Mouse (Mus musculus): ENCODE results near the gene Ssbp2.

DNA sequence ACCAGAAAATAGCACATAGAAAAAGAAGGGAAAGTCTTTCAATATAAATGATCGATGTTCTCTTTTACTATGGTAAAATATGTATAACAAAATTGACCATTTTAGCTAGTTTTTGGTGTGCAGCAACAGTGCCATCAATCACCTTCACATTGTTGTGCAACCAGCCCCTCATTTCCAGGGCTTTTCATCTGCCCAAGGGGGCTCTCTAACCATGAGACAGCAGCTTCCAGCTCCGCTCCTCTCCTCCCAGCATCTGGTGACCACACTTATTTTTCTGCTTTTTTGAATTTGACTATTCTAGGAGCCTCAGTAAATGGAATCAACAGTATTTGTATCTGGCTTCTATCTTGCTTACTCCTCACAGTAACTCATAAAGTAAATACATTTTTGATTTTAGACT lies 11.9 kb downstream of the Ssbp2 start:
- TF ChIP-seq POLR2A (IDR thresholded peaks at IDR 0.05; ENCODE audit: extremely low read depth, insufficient read depth, low read length) (no peak), CTCF (IDR thresholded peaks at IDR 0.05; ENCODE audit: extremely low read depth, insufficient read depth, low read length) (no peak)

Measured in cortical plate, adult 2 months (tissue).